Mouse (Mus musculus): Measurements from ENCODE around the gene Grm8. TPM values are rescaled to one million over a fixed set of nuclear protein-coding genes. Genes with fewer than 3 reads are reported as not detected.

Gene Grm8
- total RNA-seq (2014; rRNA removed) (9.8 and 11.4 TPM in 2 replicates), polyA plus RNA-seq (2015; fragmentation: Nextera tagmentation; extraction: Ambion mirVana) (3.5 and 8.0 TPM in 2 replicates)

DNA sequence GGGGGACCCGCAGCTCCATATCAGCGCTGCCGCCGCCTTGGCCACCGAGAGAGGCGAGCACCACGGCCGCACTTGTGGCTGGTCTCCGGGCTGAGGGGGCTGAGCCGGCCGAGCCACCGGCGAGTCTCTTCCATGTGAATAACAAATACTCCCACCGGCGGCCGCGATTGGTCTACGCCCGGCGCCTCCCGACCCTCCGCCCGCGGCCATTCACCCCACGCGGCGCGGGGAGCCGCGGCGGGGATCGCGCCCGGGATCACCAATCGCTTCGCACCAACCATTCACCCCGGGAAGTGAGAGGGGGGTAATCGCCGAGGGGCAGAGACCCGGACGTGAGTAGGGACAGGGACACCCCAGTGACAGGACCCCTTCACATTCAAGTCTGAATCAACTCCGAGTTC lies at the start of gene Grm8:
Gene Grm8, minus strand, starts transcription at position 178 of the 401 bp plus-strand sequence.
- no peaks in the 10 kb centered on the region for H3K9me3 ChIP-seq (ENCODE audit: low read length)
- peak within 1 kb of the TSS; percentile 99 for H3K4me2 ChIP-seq (ENCODE audit: low read depth)
- H3K27me3 ChIP-seq (ENCODE audit: insufficient read depth, low read length): 0 out of 2 replicates have a peak, but pooled peaks cover 8% of the 10 kb centered on the region
- peak; percentile 19; the same call in 1 of the 2 replicates for ATAC-seq
- H3K9ac ChIP-seq: peak within 1 kb of the TSS; percentile 43
- no peak within 1 kb of the TSS for H3K27ac ChIP-seq (ENCODE audit: low read depth, low read length)
- TF ChIP-seq CTCF (IDR thresholded peaks at IDR 0.05; ENCODE audit: low read depth): no peak
- DNase-seq: no peak
- WGBS: under 1% methylated on average over 42 of the region's 42 CpGs
- no peaks in the 10 kb centered on the region for H3K4me1 ChIP-seq (ENCODE audit: insufficient read depth)
- H3K4me3 ChIP-seq (ENCODE audit: low read depth, low read length): peak within 1 kb of the TSS; percentile 59
- no peaks in the 10 kb centered on the region for H3K36me3 ChIP-seq (ENCODE audit: insufficient read depth)

GRCm38 (mm10) chr6:28169851-28170539 lies 35.0 kb upstream of the Grm8 start:
- no peak overlapping the region for H3K27ac ChIP-seq (ENCODE audit: low read depth, low read length)
- 84% methylated on average over 19 of the region's 19 CpGs for WGBS
- DNase-seq (no peak), ATAC-seq (no peak)
- TF ChIP-seq CTCF (IDR thresholded peaks at IDR 0.05; ENCODE audit: low read depth): no peak
- no peaks in the 10 kb centered on the region for H3K9me3 ChIP-seq (ENCODE audit: low read length)
- no peaks in the 10 kb centered on the region for H3K27me3 ChIP-seq (ENCODE audit: insufficient read depth, low read length)
- H3K4me2 ChIP-seq (ENCODE audit: low read depth): no peak overlapping the region
- no peak overlapping the region for H3K9ac ChIP-seq
- H3K4me3 ChIP-seq (ENCODE audit: low read depth, low read length): no peak overlapping the region
- no peaks in the 10 kb centered on the region for H3K36me3 ChIP-seq (ENCODE audit: insufficient read depth)
- H3K4me1 ChIP-seq (ENCODE audit: insufficient read depth): no peaks in the 10 kb centered on the region

DNA sequence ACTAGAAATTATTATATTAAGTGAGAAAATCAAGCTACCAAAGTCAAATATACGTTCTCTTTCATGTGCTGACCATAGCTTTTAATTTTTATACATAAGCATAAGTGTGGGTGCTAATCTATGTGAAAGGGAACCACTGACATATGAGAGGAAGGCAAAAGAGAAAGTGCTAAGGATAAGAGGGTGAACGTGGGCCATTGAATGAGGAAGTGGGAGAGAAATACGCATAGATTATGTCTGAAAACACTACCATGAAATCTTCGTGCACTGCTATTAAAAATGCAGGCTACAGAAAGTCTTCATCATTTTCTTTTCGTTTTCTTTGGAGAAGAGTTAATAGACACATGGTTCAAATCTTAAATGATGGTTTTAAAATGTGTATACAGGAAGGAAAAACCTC lies 25.4 kb upstream of the Grm8 start:
- DNase-seq (no peak), ATAC-seq (no peak)
- Histone ChIP-seq H3K9ac (no peak overlapping the region), H3K4me2 (ENCODE audit: low read depth) (no peak overlapping the region), H3K4me1 (ENCODE audit: insufficient read depth) (no peaks in the 10 kb centered on the region), H3K4me3 (ENCODE audit: low read depth, low read length) (no peak overlapping the region), H3K27ac (ENCODE audit: low read depth, low read length) (no peak overlapping the region), H3K36me3 (ENCODE audit: insufficient read depth) (no peaks in the 10 kb centered on the region), H3K9me3 (ENCODE audit: low read length) (no peaks in the 10 kb centered on the region), H3K27me3 (ENCODE audit: insufficient read depth, low read length) (no peaks in the 10 kb centered on the region)
- WGBS: 84% methylated on average over 5 of the region's 5 CpGs
- no peak for TF ChIP-seq CTCF (IDR thresholded peaks at IDR 0.05; ENCODE audit: low read depth)

- no peak for TF ChIP-seq CTCF (IDR thresholded peaks at IDR 0.05; ENCODE audit: low read depth)
- WGBS: 81% methylated on average over 6 of the region's 6 CpGs
Observed at GRCm38 (mm10) chr6:28146445-28146844, 11.5 kb upstream of the Grm8 start.

DNA sequence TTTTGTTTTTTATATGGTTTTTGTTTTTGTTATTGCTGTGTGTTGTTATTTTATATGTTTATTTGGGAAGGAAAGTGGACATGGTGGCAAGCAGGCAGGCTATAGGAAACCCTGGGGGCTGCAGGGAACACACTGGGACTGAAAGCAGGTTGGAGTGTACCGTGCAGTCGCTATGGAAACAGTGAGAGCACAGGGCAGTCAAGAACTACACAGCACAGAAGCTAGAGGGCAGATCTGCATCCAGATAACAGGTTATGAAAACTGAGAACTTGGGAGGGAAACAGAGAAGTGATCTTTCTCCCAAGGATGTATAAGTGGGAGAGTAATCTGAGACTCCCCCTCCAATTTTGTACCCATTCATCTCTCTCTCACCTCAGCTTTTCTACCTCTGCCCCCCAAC lies 7.4 kb upstream of the Grm8 start:
- WGBS: 11% methylated on average over 2 of the region's 2 CpGs
- no peak overlapping the region for H3K27ac ChIP-seq (ENCODE audit: low read depth, low read length)
- H3K36me3 ChIP-seq (ENCODE audit: insufficient read depth): no peaks in the 10 kb centered on the region
- no peak overlapping the region for H3K4me3 ChIP-seq (ENCODE audit: low read depth, low read length)
- ATAC-seq (peak; percentile 88), DNase-seq (peak; percentile 34)
- H3K4me1 ChIP-seq (ENCODE audit: insufficient read depth): no peaks in the 10 kb centered on the region
- TF ChIP-seq CTCF (IDR thresholded peaks at IDR 0.05; ENCODE audit: low read depth): peak; percentile 38
- H3K27me3 ChIP-seq (ENCODE audit: insufficient read depth, low read length): no peaks in the 10 kb centered on the region; the same call in 1 of the 2 replicates
- no peaks in the 10 kb centered on the region for H3K9me3 ChIP-seq (ENCODE audit: low read length)
- no peak overlapping the region for H3K9ac ChIP-seq
- no peak overlapping the region for H3K4me2 ChIP-seq (ENCODE audit: low read depth)

More at GRCm38 (mm10) chr6:28146445-28146844, 11.5 kb upstream of the Grm8 start:
- Histone ChIP-seq H3K27ac (ENCODE audit: low read depth, low read length) (no peak overlapping the region), H3K4me1 (ENCODE audit: insufficient read depth) (no peaks in the 10 kb centered on the region), H3K27me3 (ENCODE audit: insufficient read depth, low read length) (no peaks in the 10 kb centered on the region; the same call in 1 of the 2 replicates), H3K9ac (no peak overlapping the region), H3K4me3 (ENCODE audit: low read depth, low read length) (no peak overlapping the region), H3K36me3 (ENCODE audit: insufficient read depth) (no peaks in the 10 kb centered on the region), H3K9me3 (ENCODE audit: low read length) (no peaks in the 10 kb centered on the region), H3K4me2 (ENCODE audit: low read depth) (no peak overlapping the region)
- DNase-seq (no peak), ATAC-seq (no peak)

GRCm38 (mm10) chr6:28135411-28136233 lies 644 bp upstream of the Grm8 start:
- Histone ChIP-seq H3K4me2 (ENCODE audit: low read depth) (peak overlapping the region; percentile 99), H3K9ac (peak overlapping the region; percentile 43), H3K27me3 (ENCODE audit: insufficient read depth, low read length) (0 out of 2 replicates have a peak, but pooled peaks cover 8% of the 10 kb centered on the region), H3K27ac (ENCODE audit: low read depth, low read length) (no peak overlapping the region), H3K4me3 (ENCODE audit: low read depth, low read length) (peak overlapping the region; percentile 59), H3K9me3 (ENCODE audit: low read length) (no peaks in the 10 kb centered on the region), H3K36me3 (ENCODE audit: insufficient read depth) (no peaks in the 10 kb centered on the region), H3K4me1 (ENCODE audit: insufficient read depth) (no peaks in the 10 kb centered on the region)
- WGBS: under 1% methylated on average over 37 of the region's 37 CpGs
- ATAC-seq (peak; percentile 89), DNase-seq (peak; percentile 91)
- peak; percentile 90 for TF ChIP-seq CTCF (IDR thresholded peaks at IDR 0.05; ENCODE audit: low read depth)
